Mouse (Mus musculus): ENCODE measurements around the gene Syt12. TPM values are rescaled to one million over a fixed set of nuclear protein-coding genes. Genes with fewer than 3 reads are reported as not detected.

The Syt12 gene
- not detected for total RNA-seq (2023)

GRCm38 (mm10) chr19:4477345-4478189 is at the start of gene Syt12:
Syt12 (minus strand) TSS chr19:4477447.

GRCm38 (mm10) chr19:4509986-4510963 is 33.0 kb upstream of the Syt12 start, which contains the start of gene Pcx:
Pcx (plus strand) TSS chr19:4510472.

GRCm38 (mm10) chr19:4498062-4498933 is 21.1 kb upstream of the Syt12 start, which contains the start of gene 2010003K11Rik:
2010003K11Rik (minus strand) TSS chr19:4498583.

DNA sequence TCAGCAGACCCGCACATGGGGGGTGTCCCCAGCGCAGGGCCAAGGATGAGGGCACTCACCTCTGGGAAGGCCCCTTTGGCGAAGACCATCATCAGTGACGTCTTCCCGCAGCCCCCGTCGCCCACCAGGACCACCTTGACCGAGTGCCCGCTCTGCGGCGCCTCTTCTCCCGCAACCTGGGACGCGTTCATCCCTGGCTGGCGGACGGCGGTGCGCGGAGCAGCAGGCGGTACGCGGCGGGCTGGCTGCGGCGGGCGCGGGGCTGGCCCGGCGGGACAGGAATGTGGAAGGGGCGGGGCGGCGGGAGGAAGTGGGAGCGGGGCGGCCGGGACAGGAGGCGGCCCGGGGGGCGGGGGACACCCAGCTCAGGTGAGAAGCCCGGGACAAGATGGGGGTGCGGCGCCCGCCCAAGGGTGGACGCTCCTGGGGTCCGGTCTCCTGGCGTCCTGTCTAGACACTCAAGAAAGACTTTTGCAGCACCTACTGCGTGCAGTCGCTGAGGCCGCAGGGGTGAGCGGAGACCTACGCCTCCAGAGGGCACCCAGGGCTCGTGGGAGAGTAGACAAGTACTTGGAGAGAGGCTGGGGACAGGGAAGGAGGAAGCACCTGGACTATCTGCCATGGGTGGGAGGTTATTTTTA is 38.0 kb downstream of the Syt12 start, which contains the start of gene Rhod:
TSS of gene Rhod (minus strand) at position 272 of the 641 bp plus-strand sequence.

DNA sequence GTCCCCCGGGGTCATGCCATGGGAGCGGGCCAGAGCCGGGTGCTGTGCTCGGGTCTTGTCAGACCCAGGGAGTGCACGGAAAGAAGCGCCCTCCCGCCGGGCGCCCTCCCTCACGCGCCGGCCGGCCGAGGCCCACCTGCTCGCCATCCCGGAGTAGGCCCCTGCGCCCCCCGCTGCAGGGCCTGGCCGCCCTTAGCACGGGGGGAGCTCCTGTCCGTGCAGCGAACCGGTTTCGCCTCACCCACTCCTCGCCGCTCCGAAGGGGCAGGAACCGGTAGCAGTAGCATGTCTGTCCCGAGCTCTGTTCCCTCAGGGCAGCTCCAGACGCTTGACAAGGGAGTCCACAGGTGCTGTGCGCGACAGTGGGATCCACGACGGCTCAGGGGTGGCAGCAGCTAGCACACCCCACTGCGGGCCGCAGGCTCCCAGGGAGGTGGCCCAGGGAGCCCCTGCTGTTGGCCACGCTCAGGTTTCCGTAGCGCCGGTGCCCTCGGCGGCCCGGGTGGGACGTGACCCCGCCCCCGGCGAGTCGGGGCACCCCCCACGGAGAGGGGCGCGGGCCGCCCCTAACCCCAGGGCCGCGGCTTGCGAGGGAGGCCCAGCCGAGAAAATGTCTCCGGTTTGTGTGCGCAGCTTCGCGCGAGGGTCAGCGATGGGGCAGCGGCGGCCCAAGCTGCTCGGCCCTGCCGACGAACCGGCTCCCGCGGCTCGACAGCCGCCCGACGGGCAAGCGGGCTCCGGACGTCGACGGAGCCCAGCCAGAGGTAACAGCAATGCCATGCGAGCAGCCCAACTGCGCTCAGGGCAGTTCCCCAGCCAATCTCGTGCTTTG is 79.2 kb downstream of the Syt12 start, which contains the start of gene Kdm2a:
TSS of gene Kdm2a (minus strand) at position 488 of the 832 bp plus-strand sequence.

Other genes starting within 250 kb of the Syt12 start
- 56.2 TPM for gene Pold4, start 245.5 kb downstream of the Syt12 start, total RNA-seq (2023)
- gene Ssh3, start 208.3 kb downstream of the Syt12 start, total RNA-seq (2023): 12.9 TPM
- gene Ankrd13d, start 194.3 kb downstream of the Syt12 start, total RNA-seq (2023): 14.4 TPM
- 343 TPM for gene Grk2, start 171.2 kb downstream of the Syt12 start, total RNA-seq (2023)
- gene Kdm2a, start 79.2 kb downstream of the Syt12 start, total RNA-seq (2023): 132 TPM
- gene Rhod, start 38.0 kb downstream of the Syt12 start, total RNA-seq (2023): 1.1 TPM
- not detected for gene 2010003K11Rik, start 21.1 kb upstream of the Syt12 start, total RNA-seq (2023)
- 3.6 TPM for gene Pcx, start 33.0 kb upstream of the Syt12 start, total RNA-seq (2023)
- gene Lrfn4, start 138.2 kb upstream of the Syt12 start, total RNA-seq (2023): 0.50 TPM
- 43.7 TPM for gene Rce1, start 148.2 kb upstream of the Syt12 start, total RNA-seq (2023)
- not detected for gene Gm960, start 221.2 kb upstream of the Syt12 start, total RNA-seq (2023)
- gene Sptbn2, start 233.7 kb upstream of the Syt12 start, total RNA-seq (2023): not detected

Measured in CD4-positive naive resting alpha-beta T cell, adult 76 days (primary cell).